Mouse (Mus musculus) lung, postnatal 14 days (tissue): ENCODE results near the gene Gpx6.

Source experiments
- DNase-seq: peaks from one replicate; pipeline ENCODE4 v3.0.0; 2021

Gene Gpx6

DNA sequence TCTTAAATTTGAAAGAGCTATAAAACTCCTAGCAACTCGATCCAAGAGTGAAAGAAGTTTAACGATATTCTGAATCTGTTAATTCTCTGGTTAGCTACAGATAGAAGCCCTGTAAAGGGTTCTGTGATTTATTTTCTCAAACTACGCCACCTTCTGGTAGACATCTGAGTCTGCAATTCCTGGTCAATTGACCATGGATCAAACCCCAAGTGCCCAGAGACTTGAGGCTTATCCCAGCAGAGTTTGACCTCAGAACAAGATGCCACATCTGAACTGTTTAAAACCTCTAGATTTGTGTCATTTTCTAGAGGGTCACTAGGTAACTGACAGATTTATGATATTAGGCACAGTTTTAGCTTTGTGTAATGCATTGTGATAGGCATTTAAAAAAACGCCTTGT is 14.3 kb downstream of the Gpx6 start:
- DNase-seq: no peak

DNA sequence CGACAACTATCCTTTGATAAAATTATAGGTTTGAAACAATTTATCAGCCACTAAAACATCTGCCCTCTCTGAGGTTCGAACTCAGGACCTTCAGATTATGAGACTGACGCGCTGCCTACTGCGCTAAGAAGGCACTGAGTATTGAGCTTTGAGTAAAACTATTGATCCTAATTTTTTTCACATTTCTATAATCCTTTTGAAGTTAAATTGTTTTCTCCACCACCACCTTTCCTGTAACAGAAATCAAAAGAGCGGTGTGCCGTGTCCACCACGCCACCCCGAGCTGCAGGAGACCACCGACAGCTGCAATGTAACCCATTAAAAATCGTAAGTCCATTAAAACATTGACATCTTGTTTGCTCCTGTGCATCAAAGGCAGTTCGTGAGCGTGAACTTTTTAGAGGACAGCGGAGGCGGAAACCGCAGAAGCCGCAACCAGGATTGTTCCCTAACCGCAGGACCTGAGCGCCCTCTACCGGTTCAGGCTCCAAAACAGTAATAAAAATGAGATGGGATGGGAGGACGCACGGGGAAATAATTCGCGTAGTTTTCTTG is 14.8 kb downstream of the Gpx6 start:
- peak; percentile 87 for DNase-seq

DNA sequence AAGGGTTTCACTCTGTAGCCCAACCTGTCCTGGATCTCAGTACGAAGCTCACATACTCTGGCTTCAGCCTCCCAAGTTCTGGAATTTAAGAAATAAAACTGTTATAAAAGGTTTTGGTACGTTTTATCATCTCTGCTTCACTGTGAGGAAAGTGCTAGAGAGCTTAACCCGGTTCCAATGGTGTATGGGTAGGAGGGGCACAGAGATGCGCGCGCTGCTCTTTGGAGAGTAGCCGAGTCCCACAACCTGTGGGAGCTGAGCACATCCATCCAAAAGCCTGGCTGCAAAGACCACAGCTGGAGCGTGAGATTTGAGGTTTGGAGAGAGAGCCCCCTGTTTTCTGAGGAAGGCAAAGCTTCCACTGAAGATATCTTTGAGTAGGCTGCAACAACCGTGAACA is 15.5 kb downstream of the Gpx6 start:
- no peak for DNase-seq

DNA sequence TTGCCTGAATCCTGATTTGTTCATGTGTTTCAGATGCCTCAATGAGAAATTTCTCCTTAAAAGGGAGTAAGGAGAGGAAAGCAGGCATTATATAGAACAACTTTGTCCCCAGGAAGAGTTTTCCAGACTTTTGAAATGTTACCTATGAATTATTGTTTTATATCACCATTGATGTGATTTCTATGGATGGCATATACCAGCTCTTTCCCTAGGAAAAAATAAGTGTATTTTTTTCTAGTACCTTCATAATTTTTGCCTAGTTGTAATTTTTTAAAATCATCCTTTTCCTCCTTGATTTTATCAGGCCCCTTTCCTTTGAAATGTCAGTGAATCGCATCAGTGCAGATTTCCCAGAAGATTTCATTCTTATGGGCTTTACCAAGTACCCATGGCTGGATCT is 34.7 kb downstream of the Gpx6 start, which contains the start of gene Olfr1367:
Olfr1367 (plus strand) TSS at position 301 of the 400 bp plus-strand sequence.
- DNase-seq: no peak

DNA sequence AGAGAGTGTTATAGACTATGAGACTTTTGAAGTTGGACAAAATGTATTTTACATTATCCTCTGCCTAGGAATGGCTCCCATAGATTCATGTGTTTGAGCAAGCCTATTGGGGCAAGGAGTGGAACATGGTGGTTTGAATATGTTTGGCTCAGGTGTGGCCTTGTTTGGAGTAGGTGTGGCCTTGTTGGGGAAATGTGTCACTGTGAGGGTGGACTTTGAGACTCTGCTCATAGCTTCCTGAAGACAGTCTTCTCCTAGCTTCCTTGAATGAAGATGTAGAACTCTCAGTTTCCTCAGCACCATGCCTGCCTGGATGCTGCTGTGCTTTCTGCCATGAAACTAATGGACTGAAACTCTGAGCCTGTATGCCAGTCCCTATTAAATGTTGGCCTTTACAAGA is 38.7 kb downstream of the Gpx6 start:
- DNase-seq: no peak

DNA sequence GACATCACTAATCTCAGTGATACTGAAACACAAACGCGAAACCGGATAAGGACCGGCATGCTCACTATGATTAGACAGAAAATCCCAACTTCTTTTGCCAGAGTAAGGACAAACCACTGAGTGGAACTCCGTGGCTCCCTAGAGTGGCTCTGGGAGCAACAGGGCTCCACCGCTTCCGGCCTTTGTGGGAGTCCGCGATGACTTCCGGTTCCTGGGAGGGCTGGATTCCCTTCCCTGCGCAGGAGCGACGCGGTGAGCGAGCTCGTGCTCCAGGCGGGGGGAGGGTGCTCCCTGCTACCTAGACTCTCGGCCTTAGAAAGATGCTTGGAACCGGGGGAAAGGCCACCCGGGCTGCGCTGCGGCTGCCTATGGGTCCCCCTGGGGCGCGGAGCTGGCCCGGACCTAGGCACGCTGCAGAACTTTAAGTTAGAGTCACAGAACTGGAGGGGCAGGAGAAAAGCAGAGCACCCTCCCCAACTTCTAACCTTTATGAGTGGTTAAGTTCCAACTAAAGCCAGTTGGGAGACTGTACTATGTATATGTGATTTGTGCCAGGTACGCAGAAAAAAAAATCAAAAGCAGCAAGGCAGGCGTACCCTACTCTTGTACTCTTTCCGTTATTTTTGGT is 50.8 kb downstream of the Gpx6 start, which contains the start of gene Zscan12:
Zscan12 (plus strand) TSS at position 200 of the 628 bp plus-strand sequence.
- DNase-seq: peak; percentile 90

DNA sequence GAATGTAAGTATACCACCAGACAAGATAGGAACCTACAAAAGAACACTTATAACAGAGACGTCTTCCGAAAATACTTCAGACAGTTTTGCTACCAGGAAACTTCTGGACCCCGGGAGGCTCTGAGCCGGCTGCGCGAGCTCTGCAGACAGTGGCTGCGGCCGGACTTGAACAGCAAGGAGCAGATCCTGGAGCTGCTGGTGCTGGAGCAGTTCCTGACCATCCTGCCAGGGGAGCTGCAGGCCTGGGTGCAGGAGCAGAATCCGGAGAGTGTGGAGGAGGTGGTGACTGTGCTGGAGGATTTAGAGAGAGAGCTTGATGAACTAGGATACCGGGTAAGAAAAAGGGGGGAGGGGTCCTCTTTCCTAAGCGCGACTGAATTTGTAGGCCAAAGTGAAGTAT is 51.8 kb downstream of the Gpx6 start:
- no peak for DNase-seq

DNA sequence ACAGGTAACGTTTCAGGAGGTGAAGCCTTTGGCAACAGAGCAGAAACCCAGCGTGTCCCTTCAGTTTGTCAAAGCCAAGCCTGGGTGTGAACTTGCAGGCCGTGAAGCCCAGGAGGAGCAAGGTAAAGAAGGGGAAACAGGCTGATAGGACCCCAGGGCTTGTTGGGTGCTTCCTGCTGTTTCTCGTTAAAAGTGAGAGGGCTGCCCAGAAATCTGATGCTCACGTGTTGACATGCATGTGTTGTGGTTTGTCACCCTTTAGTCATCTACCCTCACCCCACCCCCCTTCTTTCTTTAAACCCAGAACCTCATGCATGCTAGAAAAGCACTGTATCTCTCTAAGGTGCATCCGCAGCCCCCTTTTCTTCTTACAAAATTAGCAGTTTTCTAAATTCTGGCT is 54.7 kb downstream of the Gpx6 start:
- DNase-seq: no peak
